Mouse (Mus musculus): ENCODE results near the gene Usp21.

- TF ChIP-seq POLR2AphosphoS2 (IDR thresholded peaks at IDR 0.05; ENCODE audit: insufficient read length, low read depth) (no peak), POLR2A (IDR thresholded peaks at IDR 0.05; ENCODE audit: insufficient read length, low read depth) (no peak), E2F4 (IDR thresholded peaks at IDR 0.05; ENCODE audit: insufficient read depth) (no peak), USF1 (IDR thresholded peaks at IDR 0.05; ENCODE audit: low read depth) (no peak), TCF12 (IDR thresholded peaks at IDR 0.05; ENCODE audit: insufficient read depth, poor library complexity, severe bottlenecking) (no peak)
These were observed 7.4 kb downstream of the Usp21 start for GRCm38 (mm10) chr1:171280250-171280915.

Measured in myocyte (in vitro differentiated cells).